Mouse (Mus musculus) forebrain, embryonic 12.5 days (tissue): ENCODE results near the gene Erlec1. TPM values are rescaled to one million over a fixed set of nuclear protein-coding genes. Genes with fewer than 3 reads are reported as not detected.

ENCODE experiments used
- ATAC-seq: fragments of 200-750 bp; cut with Nextera tagmentation; 2 replicates; pipeline ENCODE4 v1.8.0; 2017; ENCODE audit warnings: moderate TSS enrichment; ENCODE audit not compliant: low FRiP score
- H3K27ac ChIP-seq: fragments of 300-500 bp; sonication (generic); 2 replicates; pipeline ENCODE4 v1.5.1; 2016; ENCODE audit warnings: mild to moderate bottlenecking
- H3K27me3 ChIP-seq: fragments of 300-500 bp; sonication (generic); 2 replicates; pipeline ENCODE4 v1.6.1; 2016; ENCODE audit warnings: mild to moderate bottlenecking
- H3K36me3 ChIP-seq: fragments of 300-500 bp; sonication (generic); replicated peaks from 2 replicates; pipeline ENCODE4 v1.6.1; 2016; ENCODE audit warnings: mild to moderate bottlenecking
- H3K4me1 ChIP-seq: fragments of 300-500 bp; sonication (generic); 2 replicates; pipeline ENCODE4 v1.6.1; 2016
- H3K4me2 ChIP-seq: fragments of 300-500 bp; sonication (generic); 2 replicates; pipeline ENCODE4 v1.6.1; 2016; ENCODE audit warnings: mild to moderate bottlenecking, moderate library complexity
- H3K4me3 ChIP-seq: fragments of 300-500 bp; sonication (generic); replicated peaks from 2 replicates; pipeline ENCODE4 v1.5.1; 2016; ENCODE audit warnings: mild to moderate bottlenecking
- H3K9ac ChIP-seq: fragments of 300-500 bp; sonication (generic); 2 replicates; pipeline ENCODE4 v1.6.1; 2016; ENCODE audit warnings: mild to moderate bottlenecking
- H3K9me3 ChIP-seq: fragments of 300-500 bp; sonication (generic); 2 replicates; pipeline ENCODE4 v1.6.1; 2016
- WGBS: fragments of 180-500 bp; shearing (Covaris S2); methylation state at CpG from one replicate; pipeline ENCODE4 v1.1.7; 2016; 5-methylcytosine and 5-hydroxymethylcytosine counted together
- polyA plus RNA-seq: library from polyadenylated mRNA; unstranded; fragments of >200 nt; fragmentation: Nextera tagmentation; extraction: Ambion mirVana; gene quantifications from 2 replicates; pipeline ENCODE4 v1.2.1, GENCODE M21; 2016

The Erlec1 gene
- polyA plus RNA-seq, 1 experiment from 2014 or later, result 9.9 TPM

DNA sequence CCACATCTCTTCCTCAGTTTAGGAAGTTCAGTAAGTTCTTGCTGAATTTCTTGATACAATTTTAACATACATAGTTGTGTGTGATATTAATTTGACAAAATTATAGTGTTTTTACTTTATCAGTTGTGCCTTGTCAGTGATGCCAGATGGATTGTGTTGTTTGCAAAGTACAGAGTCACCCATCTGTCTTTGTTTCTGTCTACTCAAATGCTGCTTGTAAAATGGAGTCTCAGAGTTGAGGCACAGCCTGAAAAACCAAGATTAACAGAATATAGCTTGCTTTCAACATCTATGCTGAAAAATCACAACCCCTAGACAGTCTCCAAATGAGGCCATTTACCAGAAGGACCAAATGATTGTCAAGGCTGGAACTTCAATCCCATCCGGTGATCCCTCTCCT is 25.6 kb downstream of the Erlec1 start:
- 100% methylated on average over 1 of the region's 1 CpGs for WGBS
- no peak for ATAC-seq
- Histone ChIP-seq H3K27me3 (no peaks in the 10 kb centered on the region), H3K4me2 (no peak overlapping the region), H3K4me3 (no peak overlapping the region), H3K9me3 (no peaks in the 10 kb centered on the region), H3K27ac (no peak overlapping the region), H3K36me3 (peaks cover 29% of the 10 kb centered on the region), H3K9ac (no peak overlapping the region), H3K4me1 (no peaks in the 10 kb centered on the region)

- Histone ChIP-seq H3K4me2 (no peak overlapping the region), H3K27ac (no peak overlapping the region), H3K4me3 (no peak overlapping the region), H3K36me3 (peaks cover 29% of the 10 kb centered on the region), H3K9ac (no peak overlapping the region), H3K4me1 (no peaks in the 10 kb centered on the region), H3K9me3 (no peaks in the 10 kb centered on the region), H3K27me3 (no peaks in the 10 kb centered on the region)
- ATAC-seq, result no peak
Measured at GRCm38 (mm10) chr11:30928079-30928478, 26.1 kb downstream of the Erlec1 start.

- 95% methylated on average over 3 of the region's 3 CpGs for WGBS
- Histone ChIP-seq H3K27me3 (no peaks in the 10 kb centered on the region), H3K27ac (no peak overlapping the region), H3K4me3 (no peak overlapping the region), H3K9me3 (no peaks in the 10 kb centered on the region), H3K36me3 (peaks cover 20% of the 10 kb centered on the region), H3K4me2 (no peak overlapping the region), H3K9ac (no peak overlapping the region), H3K4me1 (no peaks in the 10 kb centered on the region)
- no peak for ATAC-seq
Measured at GRCm38 (mm10) chr11:30923283-30923682, 30.9 kb downstream of the Erlec1 start.

DNA sequence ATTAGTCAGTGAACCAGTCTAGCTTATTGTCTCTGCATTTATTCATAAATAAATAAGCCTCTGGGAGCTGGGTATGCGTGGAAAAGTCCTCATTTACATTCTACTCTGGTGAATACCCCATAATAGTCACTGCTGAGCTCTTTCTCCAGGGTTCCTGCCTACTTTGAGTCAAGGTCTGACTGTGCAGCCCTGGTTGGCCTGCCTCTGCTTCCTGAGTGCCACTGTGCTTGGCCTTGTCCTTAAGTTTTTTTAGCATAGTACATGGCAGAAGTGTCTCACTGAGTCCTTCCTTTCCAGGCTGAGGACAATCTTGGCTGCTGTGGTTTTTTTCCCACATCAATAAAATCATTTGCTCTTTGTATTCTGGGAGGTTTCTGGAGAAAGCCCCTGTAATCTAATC is 33.5 kb downstream of the Erlec1 start:
- Histone ChIP-seq H3K9ac (no peak overlapping the region), H3K9me3 (no peaks in the 10 kb centered on the region), H3K27me3 (no peaks in the 10 kb centered on the region), H3K4me1 (no peaks in the 10 kb centered on the region), H3K4me3 (no peak overlapping the region), H3K27ac (no peak overlapping the region), H3K36me3 (peaks cover 5% of the 10 kb centered on the region), H3K4me2 (no peak overlapping the region)
- ATAC-seq, result no peak
- 76% methylated on average over 1 of the region's 1 CpGs for WGBS

GRCm38 (mm10) chr11:30912311-30912710 is 41.8 kb downstream of the Erlec1 start:
- H3K4me1 ChIP-seq, result no peaks in the 10 kb centered on the region
- no peaks in the 10 kb centered on the region for H3K36me3 ChIP-seq
- no peak overlapping the region for H3K27ac ChIP-seq
- no peak for ATAC-seq
- H3K9ac ChIP-seq, result no peak overlapping the region
- no peaks in the 10 kb centered on the region for H3K27me3 ChIP-seq
- no peak overlapping the region for H3K4me2 ChIP-seq
- H3K4me3 ChIP-seq, result no peak overlapping the region
- WGBS, result 94% methylated on average over 3 of the region's 3 CpGs
- no peaks in the 10 kb centered on the region for H3K9me3 ChIP-seq

GRCm38 (mm10) chr11:30899312-30899711 is 54.8 kb downstream of the Erlec1 start:
- no peak overlapping the region for H3K4me2 ChIP-seq
- no peak for ATAC-seq
- H3K9me3 ChIP-seq, result no peaks in the 10 kb centered on the region
- H3K36me3 ChIP-seq, result no peaks in the 10 kb centered on the region
- H3K9ac ChIP-seq, result no peak overlapping the region
- H3K4me3 ChIP-seq, result no peak overlapping the region
- H3K27ac ChIP-seq, result no peak overlapping the region
- H3K4me1 ChIP-seq, result no peaks in the 10 kb centered on the region
- H3K27me3 ChIP-seq, result no peaks in the 10 kb centered on the region

DNA sequence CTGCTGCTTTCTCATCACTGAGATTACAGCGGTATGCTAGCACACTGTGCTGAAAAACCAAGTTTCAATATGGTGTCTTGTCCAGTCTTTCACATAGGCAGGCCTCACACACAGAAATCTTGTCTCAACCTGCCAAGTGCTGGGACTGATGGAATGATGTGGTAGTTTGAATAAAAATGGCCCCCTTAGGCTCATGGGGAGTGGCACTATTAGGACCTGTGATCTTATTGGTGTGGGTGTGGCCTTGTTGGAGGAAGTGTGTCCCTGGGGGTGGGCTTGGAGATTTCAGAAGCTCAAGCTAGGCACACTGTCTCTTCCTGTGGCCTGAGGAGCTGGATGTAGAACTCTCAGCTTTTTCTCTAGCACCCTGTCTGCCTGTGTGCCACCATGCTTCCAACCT is 57.9 kb downstream of the Erlec1 start:
- Histone ChIP-seq H3K27me3 (no peaks in the 10 kb centered on the region), H3K4me3 (no peak overlapping the region), H3K27ac (no peak overlapping the region), H3K9me3 (no peaks in the 10 kb centered on the region), H3K4me1 (no peaks in the 10 kb centered on the region), H3K4me2 (no peak overlapping the region), H3K9ac (no peak overlapping the region), H3K36me3 (no peaks in the 10 kb centered on the region)
- ATAC-seq, result no peak
- 89% methylated on average over 1 of the region's 1 CpGs for WGBS

- no peaks in the 10 kb centered on the region for H3K36me3 ChIP-seq
Measured at GRCm38 (mm10) chr11:30888153-30888552, 66.0 kb downstream of the Erlec1 start.

GRCm38 (mm10) chr11:30885171-30885871 is 68.8 kb downstream of the Erlec1 start, which contains the start of the genes Gpr75 and Asb3:
TSS of gene Gpr75 (plus strand) at chr11:30885358.
TSS of gene Asb3 (plus strand) at chr11:30885416.
- WGBS, result 3% methylated on average over 40 of the region's 41 CpGs
- H3K27ac ChIP-seq, result 0 out of 2 replicates have a peak within 1 kb of the TSS, but pooled peaks have one; percentile 16
- no peaks in the 10 kb centered on the region for H3K9me3 ChIP-seq

More at GRCm38 (mm10) chr11:30888153-30888552, 66.0 kb downstream of the Erlec1 start:
- no peak overlapping the region for H3K27ac ChIP-seq
- WGBS, result 85% methylated on average over 2 of the region's 2 CpGs
- H3K4me3 ChIP-seq, result no peak overlapping the region
- no peaks in the 10 kb centered on the region for H3K9me3 ChIP-seq
- no peak overlapping the region for H3K9ac ChIP-seq
- ATAC-seq, result no peak
- H3K4me1 ChIP-seq, result peaks cover 4% of the 10 kb centered on the region; the same call in 1 of the 2 replicates
- H3K4me2 ChIP-seq, result no peak overlapping the region
- no peaks in the 10 kb centered on the region for H3K27me3 ChIP-seq

More at GRCm38 (mm10) chr11:30885171-30885871, 68.8 kb downstream of the Erlec1 start, which contains the start of the genes Gpr75 and Asb3:
- no peaks in the 10 kb centered on the region for H3K27me3 ChIP-seq
- peak; percentile 94 for ATAC-seq
- no peaks in the 10 kb centered on the region for H3K36me3 ChIP-seq
- peak within 1 kb of the TSS; percentile 65 for H3K9ac ChIP-seq
- H3K4me2 ChIP-seq, result peak within 1 kb of the TSS; percentile 86
- H3K4me1 ChIP-seq, result peaks cover 4% of the 10 kb centered on the region; the same call in 1 of the 2 replicates
- H3K4me3 ChIP-seq, result peak within 1 kb of the TSS; percentile 54

Other genes starting within 250 kb of the Erlec1 start
- 32.1 and 38.2 TPM in 2 replicates for gene Psme4, start 182.6 kb downstream of the Erlec1 start, polyA plus RNA-seq
- 1.4 and 1.5 TPM in 2 replicates for gene Gpr75, start 69.0 kb downstream of the Erlec1 start, polyA plus RNA-seq
- gene Asb3, start 68.9 kb downstream of the Erlec1 start, polyA plus RNA-seq, result 34.2 and 34.7 TPM in 2 replicates
- gene Chac2, start 32.0 kb upstream of the Erlec1 start, polyA plus RNA-seq, result 17.6 and 18.6 TPM in 2 replicates
- gene Gm17332, start 228.1 kb upstream of the Erlec1 start, polyA plus RNA-seq, result not detected in 2 replicates